Mouse (Mus musculus): ENCODE measurements around the gene Sox1. TPM values are rescaled to one million over a fixed set of nuclear protein-coding genes. Genes with fewer than 3 reads are reported as not detected.

Sox1 gene
- polyA plus RNA-seq (2012; rRNA removed) (0.06 TPM in 1 of 2 replicates, not detected in the other), polyA plus RNA-seq (2014; fragmentation: Nextera tagmentation; extraction: Ambion mirVana) (not detected in 2 replicates)

DNA sequence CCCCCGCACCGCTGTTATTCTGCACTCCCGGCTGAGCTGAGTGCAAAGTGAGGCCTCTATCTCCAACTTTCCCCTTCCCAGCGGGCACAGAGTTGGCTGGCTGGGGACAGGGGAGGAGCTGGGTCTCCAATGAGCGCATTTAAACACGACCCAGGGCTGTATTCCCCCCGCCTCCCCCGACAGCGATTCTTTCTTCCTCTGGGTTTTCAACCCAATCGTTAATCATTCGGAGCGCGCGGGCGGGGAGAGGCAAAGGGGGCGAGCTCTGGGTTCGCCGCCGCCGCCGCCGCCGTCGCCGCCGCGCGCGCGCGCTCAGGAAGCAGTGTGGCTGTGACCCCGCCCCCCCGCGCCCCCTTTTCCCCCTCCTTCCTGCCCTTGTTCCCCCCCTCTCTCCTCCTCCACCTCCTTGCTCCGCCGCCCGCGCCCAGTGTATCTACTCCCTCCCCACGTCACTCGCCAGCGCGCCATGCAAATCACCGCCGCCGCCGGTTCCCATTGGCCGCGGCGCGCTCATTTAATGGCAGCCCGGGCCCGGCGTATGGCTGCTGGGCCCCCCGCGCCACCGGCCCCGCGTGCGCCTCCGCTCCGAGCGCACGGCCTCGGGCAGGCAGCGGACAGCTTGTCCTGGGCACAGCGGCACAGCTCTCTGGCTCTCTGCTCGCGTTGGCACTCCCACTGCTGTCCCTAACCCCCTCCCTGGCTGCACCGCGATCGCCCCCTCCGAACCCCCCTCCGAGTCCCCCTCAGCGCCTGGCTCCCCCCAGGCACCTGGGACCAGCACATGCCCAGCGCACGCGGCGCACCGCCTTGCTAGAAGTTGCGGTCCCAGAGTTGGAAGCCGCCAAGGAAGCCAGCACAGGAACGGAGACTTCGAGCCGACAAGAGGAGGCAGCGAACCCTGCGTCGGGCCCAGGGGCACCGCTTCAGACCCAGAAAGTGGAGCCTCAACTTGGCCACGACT lies at the start of gene Sox1:
Gene Sox1 (plus strand): TSS at position 225 of the 961 bp plus-strand sequence.
- Histone ChIP-seq H3K36me3 (replicated peaks; ENCODE audit: control insufficient read depth, insufficient read depth, low read depth) (no peaks in the 10 kb centered on the region), H3K9ac (replicated peaks) (no peak within 1 kb of the TSS), H3K4me3 (ENCODE audit: insufficient read depth in 1 of 2, low read depth in 2 of 2, low read length in 2 of 2) (0 out of 4 replicates have a peak within 1 kb of the TSS, but pooled peaks of 1 of the 2 experiments have one; percentile 10), H3K9me3 (ENCODE audit: control insufficient read depth, low read length) (no peaks in the 10 kb centered on the region), H3K4me2 (ENCODE audit: low read depth) (peak within 1 kb of the TSS; percentile 24), H3K27me3 (ENCODE audit: control insufficient read depth, insufficient read depth, low read length) (peaks cover 99% of the 10 kb centered on the region), H3K4me1 (replicated peaks; ENCODE audit: control insufficient read depth in 2 of 2, insufficient read depth in 2 of 2, low read length in 1 of 2) (no peaks in the 10 kb centered on the region), H3K27ac (no peak within 1 kb of the TSS)
- ATAC-seq (ENCODE audit: insufficient read depth) (no peak), DNase-seq (ENCODE audit: low read depth in 3 of 3, low spot score in 3 of 3) (no peak)
- 2% methylated on average over 81 of the region's 89 CpGs for WGBS (ENCODE audit: insufficient replicate concordance)
- TF ChIP-seq EP300 (IDR thresholded peaks at IDR 0.05; ENCODE audit: low read depth) (no peak), CTCF (IDR thresholded peaks at IDR 0.05; ENCODE audit: low read depth) (no peak)

- H3K4me2 ChIP-seq (ENCODE audit: low read depth): no peak overlapping the region
- no peaks in the 10 kb centered on the region for H3K27me3 ChIP-seq (ENCODE audit: control insufficient read depth, insufficient read depth, low read length)
- H3K4me1 ChIP-seq (replicated peaks; ENCODE audit: control insufficient read depth in 2 of 2, insufficient read depth in 2 of 2, low read length in 1 of 2): no peaks in the 10 kb centered on the region
- H3K36me3 ChIP-seq (replicated peaks; ENCODE audit: control insufficient read depth, insufficient read depth, low read depth): no peaks in the 10 kb centered on the region
- no peak overlapping the region for H3K27ac ChIP-seq
- H3K9me3 ChIP-seq (ENCODE audit: control insufficient read depth, low read length): no peaks in the 10 kb centered on the region
- ATAC-seq (ENCODE audit: insufficient read depth) (no peak), DNase-seq (ENCODE audit: low read depth in 3 of 3, low spot score in 3 of 3) (no peak)
- 58% methylated on average over 4 of the region's 4 CpGs for WGBS (ENCODE audit: insufficient replicate concordance)
- H3K9ac ChIP-seq (replicated peaks): no peak overlapping the region
- no peak overlapping the region for H3K4me3 ChIP-seq (ENCODE audit: insufficient read depth in 1 of 2, low read depth in 2 of 2, low read length in 2 of 2)
- TF ChIP-seq EP300 (IDR thresholded peaks at IDR 0.05; ENCODE audit: low read depth): no peak
- TF ChIP-seq CTCF (IDR thresholded peaks at IDR 0.05; ENCODE audit: low read depth): no peak
These were observed 49.2 kb upstream of the Sox1 start for GRCm38 (mm10) chr8:12345881-12346280.

- H3K4me2 ChIP-seq (ENCODE audit: low read depth): no peak overlapping the region
- no peaks in the 10 kb centered on the region for H3K9me3 ChIP-seq (ENCODE audit: control insufficient read depth, low read length)
- WGBS (ENCODE audit: insufficient replicate concordance): 72% methylated on average over 11 of the region's 11 CpGs
- DNase-seq (ENCODE audit: low read depth in 3 of 3, low spot score in 3 of 3): no peak
- no peaks in the 10 kb centered on the region for H3K27me3 ChIP-seq (ENCODE audit: control insufficient read depth, insufficient read depth, low read length)
- no peak overlapping the region for H3K27ac ChIP-seq
- H3K9ac ChIP-seq (replicated peaks): no peak overlapping the region
- H3K4me3 ChIP-seq (ENCODE audit: insufficient read depth in 1 of 2, low read depth in 2 of 2, low read length in 2 of 2): no peak overlapping the region
- no peak for ATAC-seq (ENCODE audit: insufficient read depth)
- TF ChIP-seq EP300 (IDR thresholded peaks at IDR 0.05; ENCODE audit: low read depth) (no peak), CTCF (IDR thresholded peaks at IDR 0.05; ENCODE audit: low read depth) (no peak)
- no peaks in the 10 kb centered on the region for H3K4me1 ChIP-seq (replicated peaks; ENCODE audit: control insufficient read depth in 2 of 2, insufficient read depth in 2 of 2, low read length in 1 of 2)
- no peaks in the 10 kb centered on the region for H3K36me3 ChIP-seq (replicated peaks; ENCODE audit: control insufficient read depth, insufficient read depth, low read depth)
These were observed 48.2 kb upstream of the Sox1 start for GRCm38 (mm10) chr8:12346870-12347269.

GRCm38 (mm10) chr8:12348306-12348705 lies 46.8 kb upstream of the Sox1 start:
- Histone ChIP-seq H3K4me3 (ENCODE audit: insufficient read depth in 1 of 2, low read depth in 2 of 2, low read length in 2 of 2) (no peak overlapping the region), H3K36me3 (replicated peaks; ENCODE audit: control insufficient read depth, insufficient read depth, low read depth) (no peaks in the 10 kb centered on the region), H3K4me2 (ENCODE audit: low read depth) (no peak overlapping the region), H3K27me3 (ENCODE audit: control insufficient read depth, insufficient read depth, low read length) (no peaks in the 10 kb centered on the region), H3K4me1 (replicated peaks; ENCODE audit: control insufficient read depth in 2 of 2, insufficient read depth in 2 of 2, low read length in 1 of 2) (no peaks in the 10 kb centered on the region), H3K9me3 (ENCODE audit: control insufficient read depth, low read length) (no peaks in the 10 kb centered on the region), H3K9ac (replicated peaks) (no peak overlapping the region), H3K27ac (no peak overlapping the region)
- no peak for ATAC-seq (ENCODE audit: insufficient read depth)
- TF ChIP-seq CTCF (IDR thresholded peaks at IDR 0.05; ENCODE audit: low read depth): no peak
- TF ChIP-seq EP300 (IDR thresholded peaks at IDR 0.05; ENCODE audit: low read depth): no peak
- WGBS (ENCODE audit: insufficient replicate concordance): 61% methylated on average over 1 of the region's 1 CpGs
- DNase-seq (ENCODE audit: low read depth in 3 of 3, low spot score in 3 of 3): no peak

- no peaks in the 10 kb centered on the region for H3K36me3 ChIP-seq (replicated peaks; ENCODE audit: control insufficient read depth, insufficient read depth, low read depth)
- H3K9me3 ChIP-seq (ENCODE audit: control insufficient read depth, low read length): no peaks in the 10 kb centered on the region
- DNase-seq (ENCODE audit: low read depth in 3 of 3, low spot score in 3 of 3): no peak
- no peaks in the 10 kb centered on the region for H3K4me1 ChIP-seq (replicated peaks; ENCODE audit: control insufficient read depth in 2 of 2, insufficient read depth in 2 of 2, low read length in 1 of 2)
- 36% methylated on average over 2 of the region's 2 CpGs for WGBS (ENCODE audit: insufficient replicate concordance)
- no peak overlapping the region for H3K27ac ChIP-seq
- TF ChIP-seq CTCF (IDR thresholded peaks at IDR 0.05; ENCODE audit: low read depth) (no peak), EP300 (IDR thresholded peaks at IDR 0.05; ENCODE audit: low read depth) (no peak)
- no peak overlapping the region for H3K4me3 ChIP-seq (ENCODE audit: insufficient read depth in 1 of 2, low read depth in 2 of 2, low read length in 2 of 2)
- no peaks in the 10 kb centered on the region for H3K27me3 ChIP-seq (ENCODE audit: control insufficient read depth, insufficient read depth, low read length)
- H3K4me2 ChIP-seq (ENCODE audit: low read depth): no peak overlapping the region
- H3K9ac ChIP-seq (replicated peaks): no peak overlapping the region
- no peak for ATAC-seq (ENCODE audit: insufficient read depth)
These were observed 45.5 kb upstream of the Sox1 start for GRCm38 (mm10) chr8:12349591-12349990.
